Comparison of ENCODE assay signal across 15 mouse cellular contexts in the genomic region with DNA sequence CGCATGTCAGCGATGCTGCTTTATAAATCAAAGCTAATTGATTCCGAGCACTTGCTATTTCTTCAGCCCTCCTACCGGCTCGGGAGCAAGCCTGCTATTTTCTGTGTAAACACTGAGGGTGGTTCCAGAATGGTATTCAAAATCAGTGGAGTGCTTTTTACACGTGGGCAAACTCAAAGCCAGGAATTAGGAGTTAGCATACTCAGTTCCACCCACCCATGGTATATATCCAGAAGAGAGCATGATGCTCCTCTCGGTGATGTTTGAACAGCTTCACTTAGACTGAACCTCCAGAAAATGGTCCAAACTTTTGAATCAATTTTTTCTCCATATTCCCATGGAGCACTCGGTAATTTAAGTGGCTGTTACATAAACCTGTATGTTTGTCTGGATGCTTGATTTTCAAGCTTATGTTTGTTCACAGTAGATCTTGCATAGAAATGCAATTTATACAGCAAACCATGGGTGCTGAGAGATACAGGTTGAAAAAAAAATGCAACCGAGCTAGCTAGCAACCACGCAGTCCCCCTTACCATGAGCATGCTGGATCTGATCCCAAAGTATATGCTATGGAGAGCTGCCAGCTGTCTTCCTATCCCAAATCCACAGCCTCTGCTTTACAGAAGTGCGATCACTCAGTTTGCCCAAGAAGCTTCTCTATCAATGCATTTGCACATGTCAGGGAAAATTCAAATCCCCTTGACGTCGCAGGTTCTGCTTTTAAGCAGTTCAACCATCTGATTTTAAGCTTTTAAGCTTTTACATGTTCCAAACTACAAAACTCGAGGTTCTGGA. TPM values are rescaled to one million over a fixed set of nuclear protein-coding genes. Genes with fewer than 3 reads are reported as not detected.
DNase-seq lines count a peak whose midpoint lies in the region.
"Had no signal": no experiment of that assay in that cellular context is flagged by ENCODE, and none has a peak within 500 bp of the region (broad histone marks: within the 10 kb centered on the region; RNA-seq: fewer than 3 reads in every experiment).

No protein-coding gene starts in this region.

- peak; percentile 39 for DNase-seq in layer of hippocampus, adult 11-12 months (ENCODE audit: low spot score)
- no peak for DNase-seq in layer of hippocampus, adult 9-10 months (ENCODE audit: low spot score)
- peak; percentile 81 for DNase-seq in brain, adult 2 months (ENCODE audit: low read depth, low spot score)
- peak; percentile 42 to 44 for DNase-seq in layer of hippocampus, adult 8-10 months (ENCODE audit: low spot score in 2 of 2)
- DNase-seq in right cerebral cortex, postnatal 10 days (ENCODE audit: low spot score in 2 of 2): peak; percentile 27 to 43
- DNase-seq in adrenal gland, adult 8-10 months: no peak
- DNase-seq in spleen, adult 18-20 months: no peak
- DNase-seq: cerebellum, adult 11-12 months; lung, postnatal 14 days; thymus, adult 2 months had no signal

RNA-seq across cellular contexts. Expression of a gene that starts 56.8 kb away (rescaled TPM):
- not detected for total RNA-seq in layer of hippocampus, adult 8-10 months (2022)
- not detected for total RNA-seq in adrenal gland, adult 8-10 months (2022)
- total RNA-seq: ES-E14; heart, postnatal 25 days; layer of hippocampus, postnatal 14 days; megakaryocyte-erythroid progenitor cell, adult 5-6 weeks; midbrain, postnatal 0 days had no signal

RNA-seq across cellular contexts. Expression of a gene that starts 57.4 kb away (rescaled TPM):
- 1 to 10 TPM; 1.5 to 1.8 (median 1.7) TPM for total RNA-seq in layer of hippocampus, adult 8-10 months (2022)
- under 1 TPM; 0.03 to 0.10 (median 0.06) TPM for total RNA-seq in adrenal gland, adult 8-10 months (2022)
- total RNA-seq: ES-E14; heart, postnatal 25 days; megakaryocyte-erythroid progenitor cell, adult 5-6 weeks had no signal

Comparison
In these comparisons a context has a peak if more than half of its experiments do, and no peak if none do; other contexts are left out.
1. DNase-seq: peak in layer of hippocampus, adult 11-12 months (single experiment), brain, adult 2 months (single experiment), layer of hippocampus, adult 8-10 months (2 of 2) and right cerebral cortex, postnatal 10 days (2 of 2); none in layer of hippocampus, adult 9-10 months (single experiment), adrenal gland, adult 8-10 months (single experiment) and spleen, adult 18-20 months (0 of 2).